Mouse (Mus musculus): ENCODE measurements at regions not wholly inside any gene's neighbourhood (a gene's known extent, or its start where the extent isn't known, plus 50 kb on each side); places are given as distances from the start of the nearest gene placed in this dataset.
"Not testable (repeated sequence)": the region's sequence is repeated elsewhere in the genome, so short reads cannot be mapped to it uniquely, and the experiment has no call there.

- H3K27me3 ChIP-seq (ENCODE audit: control insufficient read depth, insufficient read depth, low read length), result no peaks in the 10 kb centered on the region
- no peaks in the 10 kb centered on the region for H3K9me3 ChIP-seq (ENCODE audit: control insufficient read depth, low read length)
- H3K4me2 ChIP-seq (replicated peaks; ENCODE audit: low read depth, low read length, severe bottlenecking), result no peak overlapping the region
- no peak overlapping the region for H3K9ac ChIP-seq (ENCODE audit: low read depth, low read length, severe bottlenecking)
- 79% methylated on average over 2 of the region's 2 CpGs for WGBS
- DNase-seq (ENCODE audit: low spot score) (no peak), ATAC-seq (ENCODE audit: low FRiP score, low read depth) (no peak)
- H3K4me1 ChIP-seq (ENCODE audit: control insufficient read depth, insufficient read depth, low read length), result no peaks in the 10 kb centered on the region
- no peak overlapping the region for H3K4me3 ChIP-seq (replicated peaks; ENCODE audit: low read length)
- no peaks in the 10 kb centered on the region for H3K36me3 ChIP-seq (ENCODE audit: control insufficient read depth, insufficient read depth, low read length)
- TF ChIP-seq POLR2A (IDR thresholded peaks at IDR 0.05; ENCODE audit: borderline replicate concordance, extremely low read depth, insufficient read depth, insufficient read length), result no peak
- no peak overlapping the region for H3K27ac ChIP-seq (replicated peaks; ENCODE audit: low read depth, low read length)
Observed at GRCm38 (mm10) chr13:5166716-5167115, 557.7 kb upstream of the Akr1e1 start.

GRCm38 (mm10) chr13:5178996-5179395, 570.0 kb upstream of the Akr1e1 start:
- Histone ChIP-seq H3K27ac (replicated peaks; ENCODE audit: low read depth, low read length) (no peak overlapping the region), H3K27me3 (ENCODE audit: control insufficient read depth, insufficient read depth, low read length) (no peaks in the 10 kb centered on the region), H3K36me3 (ENCODE audit: control insufficient read depth, insufficient read depth, low read length) (no peaks in the 10 kb centered on the region), H3K4me2 (replicated peaks; ENCODE audit: low read depth, low read length, severe bottlenecking) (no peak overlapping the region), H3K4me3 (replicated peaks; ENCODE audit: low read length) (no peak overlapping the region), H3K9ac (ENCODE audit: low read depth, low read length, severe bottlenecking) (no peak overlapping the region), H3K4me1 (ENCODE audit: control insufficient read depth, insufficient read depth, low read length) (no peaks in the 10 kb centered on the region), H3K9me3 (ENCODE audit: control insufficient read depth, low read length) (no peaks in the 10 kb centered on the region)
- no peak for TF ChIP-seq POLR2A (IDR thresholded peaks at IDR 0.05; ENCODE audit: borderline replicate concordance, extremely low read depth, insufficient read depth, insufficient read length)
- no peak for ATAC-seq (ENCODE audit: low FRiP score, low read depth)
- 86% methylated on average over 4 of the region's 4 CpGs for WGBS
- DNase-seq (ENCODE audit: low spot score), result no peak

GRCm38 (mm10) chr13:5179552-5179951, 570.6 kb upstream of the Akr1e1 start:
- Histone ChIP-seq H3K4me3 (replicated peaks; ENCODE audit: low read length) (no peak overlapping the region), H3K9ac (ENCODE audit: low read depth, low read length, severe bottlenecking) (no peak overlapping the region), H3K4me1 (ENCODE audit: control insufficient read depth, insufficient read depth, low read length) (no peaks in the 10 kb centered on the region), H3K27me3 (ENCODE audit: control insufficient read depth, insufficient read depth, low read length) (no peaks in the 10 kb centered on the region), H3K9me3 (ENCODE audit: control insufficient read depth, low read length) (no peaks in the 10 kb centered on the region), H3K36me3 (ENCODE audit: control insufficient read depth, insufficient read depth, low read length) (no peaks in the 10 kb centered on the region), H3K4me2 (replicated peaks; ENCODE audit: low read depth, low read length, severe bottlenecking) (no peak overlapping the region), H3K27ac (replicated peaks; ENCODE audit: low read depth, low read length) (no peak overlapping the region)
- 54% methylated on average over 2 of the region's 2 CpGs for WGBS
- TF ChIP-seq POLR2A (IDR thresholded peaks at IDR 0.05; ENCODE audit: borderline replicate concordance, extremely low read depth, insufficient read depth, insufficient read length), result no peak
- ATAC-seq (ENCODE audit: low FRiP score, low read depth), result no peak
- no peak for DNase-seq (ENCODE audit: low spot score)

GRCm38 (mm10) chr13:5185237-5185800, 576.3 kb upstream of the Akr1e1 start:
- WGBS, result 39% methylated on average over 1 of the region's 1 CpGs
- not testable (repeated sequence) for ATAC-seq (ENCODE audit: low FRiP score, low read depth); H3K9ac ChIP-seq (ENCODE audit: low read depth, low read length, severe bottlenecking); H3K4me3 ChIP-seq (replicated peaks; ENCODE audit: low read length); H3K9me3 ChIP-seq (ENCODE audit: control insufficient read depth, low read length); H3K27ac ChIP-seq (replicated peaks; ENCODE audit: low read depth, low read length); H3K4me1 ChIP-seq (ENCODE audit: control insufficient read depth, insufficient read depth, low read length); DNase-seq (ENCODE audit: low spot score); H3K27me3 ChIP-seq (ENCODE audit: control insufficient read depth, insufficient read depth, low read length); H3K4me2 ChIP-seq (replicated peaks; ENCODE audit: low read depth, low read length, severe bottlenecking); H3K36me3 ChIP-seq (ENCODE audit: control insufficient read depth, insufficient read depth, low read length)

- peak; percentile 79 for DNase-seq (ENCODE audit: low spot score)
Observed at GRCm38 (mm10) chr13:5202736-5203135, 593.8 kb upstream of the Akr1e1 start.

GRCm38 (mm10) chr13:5204143-5204542, 595.2 kb upstream of the Akr1e1 start:
- Histone ChIP-seq H3K36me3 (ENCODE audit: control insufficient read depth, insufficient read depth, low read length) (no peaks in the 10 kb centered on the region), H3K27me3 (ENCODE audit: control insufficient read depth, insufficient read depth, low read length) (no peaks in the 10 kb centered on the region), H3K4me1 (ENCODE audit: control insufficient read depth, insufficient read depth, low read length) (peaks cover 9% of the 10 kb centered on the region; the same call in 1 of the 2 replicates), H3K9ac (ENCODE audit: low read depth, low read length, severe bottlenecking) (no peak overlapping the region), H3K27ac (replicated peaks; ENCODE audit: low read depth, low read length) (no peak overlapping the region), H3K4me3 (replicated peaks; ENCODE audit: low read length) (no peak overlapping the region), H3K9me3 (ENCODE audit: control insufficient read depth, low read length) (no peaks in the 10 kb centered on the region), H3K4me2 (replicated peaks; ENCODE audit: low read depth, low read length, severe bottlenecking) (no peak overlapping the region)
- no peak for TF ChIP-seq POLR2A (IDR thresholded peaks at IDR 0.05; ENCODE audit: borderline replicate concordance, extremely low read depth, insufficient read depth, insufficient read length)
- ATAC-seq (ENCODE audit: low FRiP score, low read depth) (no peak), DNase-seq (ENCODE audit: low spot score) (no peak)
- 14% methylated on average over 2 of the region's 2 CpGs for WGBS

More at GRCm38 (mm10) chr13:5202736-5203135, 593.8 kb upstream of the Akr1e1 start:
- Histone ChIP-seq H3K36me3 (ENCODE audit: control insufficient read depth, insufficient read depth, low read length) (no peaks in the 10 kb centered on the region), H3K4me1 (ENCODE audit: control insufficient read depth, insufficient read depth, low read length) (peaks cover 9% of the 10 kb centered on the region; the same call in 1 of the 2 replicates), H3K9ac (ENCODE audit: low read depth, low read length, severe bottlenecking) (no peak overlapping the region), H3K9me3 (ENCODE audit: control insufficient read depth, low read length) (no peaks in the 10 kb centered on the region), H3K4me3 (replicated peaks; ENCODE audit: low read length) (no peak overlapping the region), H3K4me2 (replicated peaks; ENCODE audit: low read depth, low read length, severe bottlenecking) (0 out of 2 replicates have a peak overlapping the region, but pooled peaks have one; percentile 1), H3K27me3 (ENCODE audit: control insufficient read depth, insufficient read depth, low read length) (no peaks in the 10 kb centered on the region), H3K27ac (replicated peaks; ENCODE audit: low read depth, low read length) (no peak overlapping the region)
- no peak for TF ChIP-seq POLR2A (IDR thresholded peaks at IDR 0.05; ENCODE audit: borderline replicate concordance, extremely low read depth, insufficient read depth, insufficient read length)
- 21% methylated on average over 1 of the region's 1 CpGs for WGBS
- peak; percentile 81 for ATAC-seq (ENCODE audit: low FRiP score, low read depth)

Measured in limb, embryonic 14.5 days (tissue).